Mouse (Mus musculus) left cerebral cortex, postnatal 25 days (tissue): ENCODE measurements at regions not wholly inside any gene's neighbourhood (a gene's known extent, or its start where the extent isn't known, plus 50 kb on each side); places are given as distances from the start of the nearest gene placed in this dataset.
A peak's percentile ranks its signal among the peaks of the same experiment; 100 is the strongest.

Experiments used
- DNase-seq, 2 experiments: peaks; one replicate each; pipeline ENCODE4 v3.0.0; 2022; ENCODE audit warnings: low spot score in 2 of 2, mixed read lengths in 1 of 2
- intact Hi-C: fragments of 180-260 bp; cut with DNase I; formaldehyde crosslinking; loops from one replicate; pipeline ENCODE4 v1.15.1; 2025

- DNase-seq = no peak
- intact Hi-C loops = no loop called here
These were observed 196.2 kb downstream of the Kcnrg start for GRCm38 (mm10) chr14:61803421-61803925.

- no peak for DNase-seq
- intact Hi-C loops = loop anchor here (5.0 kb wide), 1 partner anchor 123 kb away; no protein-coding TSS in a partner anchor
These were observed 198.2 kb downstream of the Kcnrg start for GRCm38 (mm10) chr14:61805433-61805832.

- intact Hi-C loops = loop anchor here (5.0 kb wide), 1 partner anchor 126 kb away; no protein-coding TSS in a partner anchor
- DNase-seq = peak; percentile 24 to 78
These were observed 200.9 kb downstream of the Kcnrg start for GRCm38 (mm10) chr14:61808193-61808592.

GRCm38 (mm10) chr14:61809716-61810437 is 202.6 kb downstream of the Kcnrg start:
- peak; percentile 23 to 68 for DNase-seq
- intact Hi-C loops = loop anchor here (5.0 kb wide), 1 partner anchor 128 kb away; no protein-coding TSS in a partner anchor

- no peak for DNase-seq
- intact Hi-C loops = no loop called here
These were observed 203.6 kb downstream of the Kcnrg start for GRCm38 (mm10) chr14:61810836-61811235.

GRCm38 (mm10) chr14:61817711-61818110 is 210.5 kb downstream of the Kcnrg start:
- intact Hi-C loops = no loop called here
- no peak for DNase-seq

GRCm38 (mm10) chr14:61818365-61818764 is 211.1 kb downstream of the Kcnrg start:
- DNase-seq = no peak
- intact Hi-C loops = no loop called here

GRCm38 (mm10) chr14:61819251-61819650 is 212.0 kb downstream of the Kcnrg start:
- intact Hi-C loops = no loop called here
- no peak for DNase-seq

GRCm38 (mm10) chr14:61834291-61834936 is 227.2 kb downstream of the Kcnrg start:
- DNase-seq = no peak
- intact Hi-C loops = no loop called here

GRCm38 (mm10) chr14:61835729-61836128 is 228.5 kb downstream of the Kcnrg start:
- DNase-seq = no peak
- intact Hi-C loops = no loop called here

- intact Hi-C loops = no loop called here
- DNase-seq = no peak
These were observed 229.0 kb downstream of the Kcnrg start for GRCm38 (mm10) chr14:61836231-61836630.

GRCm38 (mm10) chr14:61836965-61837364 is 229.7 kb downstream of the Kcnrg start:
- DNase-seq = no peak
- intact Hi-C loops = no loop called here

GRCm38 (mm10) chr14:61837851-61838250 is 230.6 kb downstream of the Kcnrg start:
- intact Hi-C loops = no loop called here

GRCm38 (mm10) chr14:61842476-61842875 is 235.2 kb downstream of the Kcnrg start:
- intact Hi-C loops = no loop called here
- no peak for DNase-seq

More at GRCm38 (mm10) chr14:61837851-61838250, 230.6 kb downstream of the Kcnrg start:
- DNase-seq = no peak

- intact Hi-C loops = no loop called here
- no peak for DNase-seq
These were observed 239.2 kb downstream of the Kcnrg start for GRCm38 (mm10) chr14:61846441-61846840.

- intact Hi-C loops = no loop called here
These were observed 243.0 kb downstream of the Kcnrg start for GRCm38 (mm10) chr14:61850244-61850643.

GRCm38 (mm10) chr14:61857616-61858015 is 250.4 kb downstream of the Kcnrg start:
- DNase-seq = no peak

More at GRCm38 (mm10) chr14:61850244-61850643, 243.0 kb downstream of the Kcnrg start:
- DNase-seq = no peak

GRCm38 (mm10) chr14:61860688-61861087 is 253.4 kb downstream of the Kcnrg start:
- no peak for DNase-seq
- intact Hi-C loops = no loop called here

More at GRCm38 (mm10) chr14:61857616-61858015, 250.4 kb downstream of the Kcnrg start:
- intact Hi-C loops = no loop called here

GRCm38 (mm10) chr14:61861357-61861958 is 254.2 kb downstream of the Kcnrg start:
- peak in 1 of 2 experiments; percentile 12 for DNase-seq
- intact Hi-C loops = no loop called here

GRCm38 (mm10) chr14:61862931-61863330 is 255.7 kb downstream of the Kcnrg start:
- no peak for DNase-seq

More at GRCm38 (mm10) chr14:61862931-61863330, 255.7 kb downstream of the Kcnrg start:
- intact Hi-C loops = no loop called here
